Mouse (Mus musculus): ENCODE measurements around the gene Gm43720. TPM values are rescaled to one million over a fixed set of nuclear protein-coding genes. Genes with fewer than 3 reads are reported as not detected.

Gm43720 gene
- polyA plus RNA-seq, 1 experiment from 2014 or later: 0.09 TPM

GRCm38 (mm10) chr5:138280425-138280768 lies 639 bp upstream of the Gm43720 start:
- Histone ChIP-seq H3K36me3 (ENCODE audit: control insufficient read depth, insufficient read depth, low read length) (no peaks in the 10 kb centered on the region), H3K27ac (ENCODE audit: low read length) (peak overlapping the region; percentile 54; the same call in 1 of the 2 replicates), H3K27me3 (ENCODE audit: control insufficient read depth, insufficient read depth, low read depth, low read length) (no peaks in the 10 kb centered on the region), H3K4me2 (ENCODE audit: low read length) (peak overlapping the region; percentile 50), H3K4me1 (ENCODE audit: control insufficient read depth, insufficient read depth, low read length) (peaks cover 35% of the 10 kb centered on the region), H3K4me3 (ENCODE audit: low read depth, low read length) (peak overlapping the region; percentile 70), H3K9me3 (replicated peaks; ENCODE audit: control insufficient read depth, low read length, poor library complexity, severe bottlenecking) (no peaks in the 10 kb centered on the region), H3K9ac (ENCODE audit: low read depth, low read length) (no peak overlapping the region)
- WGBS: 24% methylated on average over 26 of the region's 26 CpGs
- 0 out of 2 replicates have a peak, but pooled peaks have one; percentile 4 for ATAC-seq

DNA sequence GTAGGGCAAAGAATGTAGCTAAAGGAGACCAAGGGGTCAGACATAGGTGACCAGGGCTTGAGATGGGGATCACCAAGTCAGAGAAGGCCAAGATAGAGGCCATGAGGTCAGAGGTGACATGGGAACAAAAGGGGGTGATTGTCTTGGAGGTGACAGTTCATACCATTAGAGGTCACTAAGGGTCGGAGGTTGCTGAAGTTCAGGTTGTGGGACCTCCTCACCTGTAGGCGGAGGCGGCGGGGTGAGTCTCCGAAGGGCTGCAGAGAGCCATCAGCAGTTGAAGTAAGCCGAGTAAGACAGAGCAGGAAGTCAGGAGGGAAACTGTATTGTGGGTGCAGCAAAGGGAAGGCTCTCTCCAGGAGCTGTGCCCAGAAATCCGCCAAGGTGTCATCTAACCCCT lies 1.8 kb downstream of the Gm43720 start:
- Histone ChIP-seq H3K4me1 (ENCODE audit: control insufficient read depth, insufficient read depth, low read length) (peaks cover 44% of the 10 kb centered on the region), H3K9ac (ENCODE audit: low read depth, low read length) (peak overlapping the region; percentile 88), H3K4me2 (ENCODE audit: low read length) (peak overlapping the region; percentile 78), H3K4me3 (ENCODE audit: low read depth, low read length) (peak overlapping the region; percentile 70), H3K9me3 (replicated peaks; ENCODE audit: control insufficient read depth, low read length, poor library complexity, severe bottlenecking) (no peaks in the 10 kb centered on the region), H3K27ac (ENCODE audit: low read length) (no peak overlapping the region), H3K27me3 (ENCODE audit: control insufficient read depth, insufficient read depth, low read depth, low read length) (no peaks in the 10 kb centered on the region), H3K36me3 (ENCODE audit: control insufficient read depth, insufficient read depth, low read length) (peaks cover 5% of the 10 kb centered on the region)
- ATAC-seq: no peak
- WGBS: 92% methylated on average over 7 of the region's 7 CpGs

DNA sequence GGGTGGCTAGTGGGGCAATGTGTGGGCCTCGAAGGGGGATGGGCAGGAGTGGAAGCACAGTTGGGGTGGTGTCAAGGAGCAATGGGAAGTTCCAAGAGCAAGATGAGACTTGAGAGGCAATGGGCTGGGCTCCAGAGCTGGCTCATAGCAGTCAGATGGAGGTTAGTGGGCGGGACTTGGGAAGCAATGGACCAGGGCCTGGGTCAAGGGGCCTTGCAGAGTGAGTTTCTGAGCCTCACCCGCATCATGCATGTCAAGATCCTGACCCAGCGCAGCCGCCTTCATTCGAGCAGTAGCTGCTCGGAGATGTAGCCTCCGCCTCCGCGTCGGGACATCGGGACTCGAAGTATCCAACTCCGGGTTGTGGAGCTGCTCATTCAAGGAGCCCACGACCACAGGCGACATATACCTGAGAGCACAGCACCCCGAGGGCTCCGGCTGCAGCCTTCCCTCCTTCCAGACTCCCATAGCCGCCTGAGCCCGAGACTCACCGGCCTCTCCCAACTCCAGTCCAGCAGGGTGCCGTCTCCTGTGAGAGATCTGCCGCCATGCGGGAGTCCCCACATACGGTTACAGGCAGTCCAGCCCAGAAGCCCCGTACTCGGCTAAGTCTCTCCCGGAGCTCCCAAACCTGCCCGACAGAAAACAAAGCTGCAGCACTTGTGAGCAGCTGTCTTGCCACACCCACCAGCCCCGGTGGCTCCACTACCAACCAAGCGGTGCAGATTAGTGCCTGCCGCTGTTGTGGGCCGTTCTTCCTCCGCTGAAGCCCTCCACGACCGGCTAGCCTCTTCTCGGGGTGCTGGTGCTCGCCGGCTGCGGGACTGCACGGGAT lies 4.3 kb downstream of the Gm43720 start:
- peaks cover 47% of the 10 kb centered on the region for H3K4me1 ChIP-seq (ENCODE audit: control insufficient read depth, insufficient read depth, low read length)
- 8% methylated on average over 41 of the region's 41 CpGs for WGBS
- peaks cover 5% of the 10 kb centered on the region for H3K36me3 ChIP-seq (ENCODE audit: control insufficient read depth, insufficient read depth, low read length)
- no peaks in the 10 kb centered on the region for H3K9me3 ChIP-seq (replicated peaks; ENCODE audit: control insufficient read depth, low read length, poor library complexity, severe bottlenecking)
- peak overlapping the region; percentile 34 for H3K4me3 ChIP-seq (ENCODE audit: low read depth, low read length)
- no peak overlapping the region for H3K27ac ChIP-seq (ENCODE audit: low read length)
- peak overlapping the region; percentile 67 for H3K4me2 ChIP-seq (ENCODE audit: low read length)
- ATAC-seq: no peak
- H3K27me3 ChIP-seq (ENCODE audit: control insufficient read depth, insufficient read depth, low read depth, low read length): no peaks in the 10 kb centered on the region
- peak overlapping the region; percentile 64 for H3K9ac ChIP-seq (ENCODE audit: low read depth, low read length)

DNA sequence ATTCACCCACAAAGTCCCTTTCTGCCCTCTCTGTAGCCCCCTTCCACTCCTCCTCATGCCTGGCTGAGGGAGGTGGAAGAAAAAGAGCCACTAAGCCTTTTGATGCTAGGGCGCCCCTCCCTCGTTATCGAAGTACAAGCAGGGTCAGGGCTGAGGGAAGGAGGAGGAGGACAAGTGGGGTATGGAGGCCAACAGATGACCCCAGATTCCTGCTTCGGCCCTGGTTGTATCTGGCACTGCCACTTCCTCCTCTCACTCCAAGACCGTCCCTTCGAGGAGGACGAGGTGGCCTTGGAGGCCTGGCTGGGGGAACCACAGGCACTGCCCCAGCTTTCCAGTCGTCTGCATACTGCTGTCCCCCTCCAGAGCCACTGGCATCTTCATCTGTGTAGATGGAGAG lies 5.6 kb downstream of the Gm43720 start:
- Histone ChIP-seq H3K4me1 (ENCODE audit: control insufficient read depth, insufficient read depth, low read length) (peaks cover 47% of the 10 kb centered on the region), H3K36me3 (ENCODE audit: control insufficient read depth, insufficient read depth, low read length) (peaks cover 5% of the 10 kb centered on the region), H3K27me3 (ENCODE audit: control insufficient read depth, insufficient read depth, low read depth, low read length) (no peaks in the 10 kb centered on the region), H3K4me2 (ENCODE audit: low read length) (no peak overlapping the region), H3K9me3 (replicated peaks; ENCODE audit: control insufficient read depth, low read length, poor library complexity, severe bottlenecking) (no peaks in the 10 kb centered on the region), H3K9ac (ENCODE audit: low read depth, low read length) (no peak overlapping the region), H3K4me3 (ENCODE audit: low read depth, low read length) (no peak overlapping the region), H3K27ac (ENCODE audit: low read length) (no peak overlapping the region)
- 61% methylated on average over 8 of the region's 8 CpGs for WGBS
- ATAC-seq: no peak

GRCm38 (mm10) chr5:138272409-138272923 lies 7.3 kb downstream of the Gm43720 start, which contains the start of gene Gal3st4:
Gal3st4 (minus strand) TSS chr5:138272840.
- H3K4me3 ChIP-seq (ENCODE audit: low read depth, low read length): no peak within 1 kb of the TSS
- no peaks in the 10 kb centered on the region for H3K27me3 ChIP-seq (ENCODE audit: control insufficient read depth, insufficient read depth, low read depth, low read length)
- H3K4me2 ChIP-seq (ENCODE audit: low read length): peak within 1 kb of the TSS; percentile 1; the same call in 1 of the 2 replicates
- under 1% methylated on average over 12 of the region's 12 CpGs for WGBS
- H3K9me3 ChIP-seq (replicated peaks; ENCODE audit: control insufficient read depth, low read length, poor library complexity, severe bottlenecking): no peaks in the 10 kb centered on the region
- H3K9ac ChIP-seq (ENCODE audit: low read depth, low read length): no peak within 1 kb of the TSS
- H3K27ac ChIP-seq (ENCODE audit: low read length): no peak within 1 kb of the TSS
- ATAC-seq: no peak
- H3K4me1 ChIP-seq (ENCODE audit: control insufficient read depth, insufficient read depth, low read length): peaks cover 33% of the 10 kb centered on the region
- H3K36me3 ChIP-seq (ENCODE audit: control insufficient read depth, insufficient read depth, low read length): peaks cover 5% of the 10 kb centered on the region

GRCm38 (mm10) chr5:138271232-138271631 lies 8.5 kb downstream of the Gm43720 start:
- 61% methylated on average over 2 of the region's 3 CpGs for WGBS
- Histone ChIP-seq H3K36me3 (ENCODE audit: control insufficient read depth, insufficient read depth, low read length) (peaks cover 5% of the 10 kb centered on the region), H3K4me3 (ENCODE audit: low read depth, low read length) (no peak overlapping the region), H3K27me3 (ENCODE audit: control insufficient read depth, insufficient read depth, low read depth, low read length) (no peaks in the 10 kb centered on the region), H3K9me3 (replicated peaks; ENCODE audit: control insufficient read depth, low read length, poor library complexity, severe bottlenecking) (no peaks in the 10 kb centered on the region), H3K9ac (ENCODE audit: low read depth, low read length) (no peak overlapping the region), H3K27ac (ENCODE audit: low read length) (no peak overlapping the region), H3K4me2 (ENCODE audit: low read length) (no peak overlapping the region), H3K4me1 (ENCODE audit: control insufficient read depth, insufficient read depth, low read length) (peaks cover 21% of the 10 kb centered on the region)
- no peak for ATAC-seq

DNA sequence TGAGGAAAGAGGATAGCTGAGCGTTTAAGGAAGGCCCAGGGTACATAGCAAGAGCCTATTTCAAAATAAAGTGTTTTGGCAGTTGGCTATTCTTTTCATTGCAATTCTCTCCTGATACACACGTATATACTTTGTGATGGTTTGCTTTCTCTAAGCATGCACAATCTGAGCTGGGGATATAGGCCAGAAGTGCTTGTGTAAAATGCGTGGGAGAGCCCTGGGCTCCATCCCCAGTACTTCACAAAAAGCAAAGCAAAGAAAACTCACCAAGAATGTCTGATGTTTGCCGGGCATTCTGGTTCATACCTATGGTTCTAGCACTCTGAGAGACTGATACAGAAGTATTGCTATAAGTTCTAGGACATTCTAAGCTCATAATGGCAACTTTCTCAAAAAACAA lies 10.8 kb downstream of the Gm43720 start:
- Histone ChIP-seq H3K4me3 (ENCODE audit: low read depth, low read length) (no peak overlapping the region), H3K27ac (ENCODE audit: low read length) (no peak overlapping the region), H3K4me2 (ENCODE audit: low read length) (no peak overlapping the region), H3K9me3 (replicated peaks; ENCODE audit: control insufficient read depth, low read length, poor library complexity, severe bottlenecking) (no peaks in the 10 kb centered on the region), H3K4me1 (ENCODE audit: control insufficient read depth, insufficient read depth, low read length) (peaks cover 14% of the 10 kb centered on the region), H3K9ac (ENCODE audit: low read depth, low read length) (no peak overlapping the region), H3K36me3 (ENCODE audit: control insufficient read depth, insufficient read depth, low read length) (no peaks in the 10 kb centered on the region; the same call in 1 of the 2 replicates), H3K27me3 (ENCODE audit: control insufficient read depth, insufficient read depth, low read depth, low read length) (no peaks in the 10 kb centered on the region)
- ATAC-seq: no peak
- WGBS: 82% methylated on average over 4 of the region's 4 CpGs

- Histone ChIP-seq H3K9me3 (replicated peaks; ENCODE audit: control insufficient read depth, low read length, poor library complexity, severe bottlenecking) (no peaks in the 10 kb centered on the region), H3K4me2 (ENCODE audit: low read length) (no peak overlapping the region), H3K9ac (ENCODE audit: low read depth, low read length) (no peak overlapping the region), H3K36me3 (ENCODE audit: control insufficient read depth, insufficient read depth, low read length) (no peaks in the 10 kb centered on the region; the same call in 1 of the 2 replicates), H3K27ac (ENCODE audit: low read length) (no peak overlapping the region), H3K27me3 (ENCODE audit: control insufficient read depth, insufficient read depth, low read depth, low read length) (no peaks in the 10 kb centered on the region), H3K4me1 (ENCODE audit: control insufficient read depth, insufficient read depth, low read length) (peaks cover 18% of the 10 kb centered on the region), H3K4me3 (ENCODE audit: low read depth, low read length) (no peak overlapping the region)
- ATAC-seq: no peak
- 91% methylated on average over 3 of the region's 3 CpGs for WGBS
Measured at GRCm38 (mm10) chr5:138267114-138267513, 12.6 kb downstream of the Gm43720 start.

DNA sequence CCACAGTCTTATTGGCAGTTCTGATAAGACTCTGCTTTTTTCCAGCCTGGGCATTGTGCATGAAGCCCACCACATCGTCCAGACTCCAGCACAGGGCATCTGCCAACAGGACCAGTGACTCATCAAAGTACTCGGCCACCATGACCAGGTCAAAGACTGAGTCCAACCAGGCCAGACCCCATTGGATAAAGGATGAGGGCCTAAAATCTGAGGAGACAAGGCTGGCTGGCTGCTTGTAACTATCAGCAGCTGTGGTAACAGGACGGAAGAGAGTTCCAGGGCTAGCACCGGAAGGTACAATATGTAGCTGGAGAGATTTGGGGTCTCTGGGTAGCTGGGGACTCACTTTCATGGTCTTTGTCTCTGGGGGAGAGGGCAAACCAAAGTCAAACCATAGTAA lies 14.0 kb downstream of the Gm43720 start:
- H3K4me3 ChIP-seq (ENCODE audit: low read depth, low read length): no peak overlapping the region
- WGBS: 90% methylated on average over 4 of the region's 4 CpGs
- no peak for ATAC-seq
- no peak overlapping the region for H3K9ac ChIP-seq (ENCODE audit: low read depth, low read length)
- H3K4me2 ChIP-seq (ENCODE audit: low read length): no peak overlapping the region
- H3K36me3 ChIP-seq (ENCODE audit: control insufficient read depth, insufficient read depth, low read length): peaks cover 6% of the 10 kb centered on the region; the same call in 1 of the 2 replicates
- no peaks in the 10 kb centered on the region for H3K9me3 ChIP-seq (replicated peaks; ENCODE audit: control insufficient read depth, low read length, poor library complexity, severe bottlenecking)
- H3K4me1 ChIP-seq (ENCODE audit: control insufficient read depth, insufficient read depth, low read length): peaks cover 18% of the 10 kb centered on the region
- H3K27me3 ChIP-seq (ENCODE audit: control insufficient read depth, insufficient read depth, low read depth, low read length): no peaks in the 10 kb centered on the region
- H3K27ac ChIP-seq (ENCODE audit: low read length): no peak overlapping the region
